Mouse (Mus musculus): ENCODE measurements around the gene Mrpl33. TPM values are rescaled to one million over a fixed set of nuclear protein-coding genes. Genes with fewer than 3 reads are reported as not detected.
"Not testable (repeated sequence)": the region's sequence is repeated elsewhere in the genome, so short reads cannot be mapped to it uniquely, and the experiment has no call there.

Mrpl33 gene
- total RNA-seq (2021) (100 to 1,000 TPM; 294 to 325 TPM), polyA plus RNA-seq (2012; rRNA removed) (21.1 and 31.6 TPM in 2 replicates)
- long read RNA-seq, partial matches to known transcripts = 4 of 220 reads
- long read RNA-seq, other reads (novel, unspliced or antisense) = 209 of 220 reads

- peak; percentile 81 for DNase-seq
Measured at GRCm38 (mm10) chr5:31596481-31597429, at the start of gene Mrpl33. Gene Mrpl33 (plus strand): TSS chr5:31596935.

- no peak for DNase-seq
Measured at GRCm38 (mm10) chr5:31559401-31559800, 37.3 kb upstream of the Mrpl33 start.

GRCm38 (mm10) chr5:31560352-31560751 lies 36.4 kb upstream of the Mrpl33 start:
- no peak for DNase-seq

GRCm38 (mm10) chr5:31562036-31562666 lies 34.6 kb upstream of the Mrpl33 start:
- DNase-seq = peak; percentile 51

- peak; percentile 80 for DNase-seq
Measured at GRCm38 (mm10) chr5:31563496-31563895, 33.2 kb upstream of the Mrpl33 start.

- no peak for DNase-seq
Measured at GRCm38 (mm10) chr5:31563905-31564304, 32.8 kb upstream of the Mrpl33 start.

- DNase-seq = peak; percentile 59
Measured at GRCm38 (mm10) chr5:31564976-31565375, 31.8 kb upstream of the Mrpl33 start.

GRCm38 (mm10) chr5:31566026-31566425 lies 30.7 kb upstream of the Mrpl33 start:
- DNase-seq = no peak

- no peak for DNase-seq
Measured at GRCm38 (mm10) chr5:31566457-31566856, 30.3 kb upstream of the Mrpl33 start.

- DNase-seq = peak; percentile 57
Measured at GRCm38 (mm10) chr5:31567951-31568657, 28.6 kb upstream of the Mrpl33 start.

- DNase-seq = peak; percentile 80
Measured at GRCm38 (mm10) chr5:31571023-31571608, 25.6 kb upstream of the Mrpl33 start.

- no peak for DNase-seq
Measured at GRCm38 (mm10) chr5:31573722-31574121, 23.0 kb upstream of the Mrpl33 start.

GRCm38 (mm10) chr5:31576539-31576975 lies 20.2 kb upstream of the Mrpl33 start:
- peak; percentile 89 for DNase-seq

GRCm38 (mm10) chr5:31581263-31581662 lies 15.5 kb upstream of the Mrpl33 start:
- DNase-seq = no peak

- DNase-seq = no peak
Measured at GRCm38 (mm10) chr5:31581932-31582331, 14.8 kb upstream of the Mrpl33 start.

- no peak for DNase-seq
Measured at GRCm38 (mm10) chr5:31583261-31583660, 13.5 kb upstream of the Mrpl33 start.

- no peak for DNase-seq
Measured at GRCm38 (mm10) chr5:31585526-31585925, 11.2 kb upstream of the Mrpl33 start.

- DNase-seq = no peak
Measured at GRCm38 (mm10) chr5:31588016-31588415, 8.7 kb upstream of the Mrpl33 start.

GRCm38 (mm10) chr5:31588672-31589071 lies 8.1 kb upstream of the Mrpl33 start:
- DNase-seq = not testable (repeated sequence)

- DNase-seq = no peak
Measured at GRCm38 (mm10) chr5:31589711-31590319, 6.9 kb upstream of the Mrpl33 start.

GRCm38 (mm10) chr5:31591122-31591521 lies 5.6 kb upstream of the Mrpl33 start:
- no peak for DNase-seq
